Mouse (Mus musculus) intestine, embryonic 14.5 days (tissue): Measurements from ENCODE around the gene Rgs6. TPM values are rescaled to one million over a fixed set of nuclear protein-coding genes. Genes with fewer than 3 reads are reported as not detected.

ENCODE experiments used
- ATAC-seq: fragments of 200-750 bp; cut with Nextera tagmentation; replicated peaks from 2 replicates; pipeline ENCODE4 v1.8.0; 2017; ENCODE audit warnings: low read depth, moderate number of reproducible peaks, moderate TSS enrichment, moderate library complexity; ENCODE audit not compliant: low FRiP score, low TSS enrichment
- DNase-seq: peaks from one replicate; pipeline ENCODE4 v3.0.0-alpha.2; 2018; ENCODE audit warnings: low spot score
- H3K27ac ChIP-seq: fragments of 300-500 bp; sonication (generic); 2 replicates; pipeline ENCODE4 v1.5.1; 2014; ENCODE audit warnings: low read depth, mild to moderate bottlenecking, control low read depth
- H3K27me3 ChIP-seq: fragments of 300-500 bp; sonication (generic); replicated peaks from 2 replicates; pipeline ENCODE4 v1.6.1; 2014; ENCODE audit warnings: low read length, control low read depth; ENCODE audit not compliant: control insufficient read depth, insufficient read depth
- H3K36me3 ChIP-seq: fragments of 300-500 bp; sonication (generic); 2 replicates; pipeline ENCODE4 v1.6.1; 2014; ENCODE audit warnings: low read length, control low read depth; ENCODE audit not compliant: control insufficient read depth, insufficient read depth
- H3K4me1 ChIP-seq: fragments of 300-500 bp; sonication (generic); replicated peaks from 2 replicates; pipeline ENCODE4 v1.6.1; 2014; ENCODE audit warnings: low read length, control low read depth, mixed read lengths; ENCODE audit not compliant: control insufficient read depth, insufficient read depth
- H3K4me2 ChIP-seq: fragments of 300-500 bp; sonication (generic); 2 replicates; pipeline ENCODE4 v1.6.1; 2014; ENCODE audit warnings: low read length
- H3K4me3 ChIP-seq: fragments of 300-500 bp; sonication (generic); 2 replicates; pipeline ENCODE4 v1.5.1; 2014; ENCODE audit warnings: low read depth, low read length, control low read depth, mixed read lengths
- H3K9ac ChIP-seq: fragments of 300-500 bp; sonication (generic); 2 replicates; pipeline ENCODE4 v1.6.1; 2014; ENCODE audit warnings: mild to moderate bottlenecking, low read length
- H3K9me3 ChIP-seq: fragments of 300-500 bp; sonication (generic); 2 replicates; pipeline ENCODE4 v1.6.1; 2016; ENCODE audit warnings: low read length, control low read depth; ENCODE audit not compliant: control insufficient read depth
- WGBS: fragments of 180-500 bp; shearing (Covaris S2); extraction: QIAGEN DNeasy Blood & Tissue Kit; methylation state at CpG from one replicate; pipeline ENCODE4 v1.1.7; 2014; 5-methylcytosine and 5-hydroxymethylcytosine counted together
- polyA plus RNA-seq: library from polyadenylated mRNA; unstranded; fragments of >200 nt; fragmentation: Nextera tagmentation; extraction: Ambion mirVana; gene quantifications from 2 replicates; pipeline ENCODE4 v1.2.1, GENCODE M21; 2014

The Rgs6 gene
- polyA plus RNA-seq, 1 experiment from 2014 or later, result 1.9 TPM

DNA sequence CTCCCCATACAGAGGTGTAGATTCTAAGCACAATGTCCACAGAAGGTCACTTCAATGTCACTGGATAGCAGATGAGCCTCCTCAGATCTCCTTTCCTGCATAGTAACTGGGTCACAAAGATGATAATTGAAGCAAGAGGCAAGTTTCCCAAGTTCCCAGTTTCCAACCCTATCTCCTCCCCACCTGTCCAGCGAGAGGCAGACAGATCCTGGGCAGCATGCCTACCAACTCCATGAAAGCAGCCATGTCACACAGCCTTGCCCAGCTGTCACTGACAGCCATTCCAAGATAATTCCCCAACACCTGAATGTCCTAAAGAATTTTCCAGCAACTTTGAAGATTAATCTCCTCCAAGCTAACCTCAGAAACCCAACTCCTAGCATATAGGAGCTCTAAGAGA lies 399.6 kb downstream of the Rgs6 start:
- 81% methylated on average over 1 of the region's 1 CpGs for WGBS
- H3K4me2 ChIP-seq, result no peak overlapping the region
- no peak overlapping the region for H3K4me3 ChIP-seq
- H3K9me3 ChIP-seq, result no peaks in the 10 kb centered on the region
- no peaks in the 10 kb centered on the region for H3K4me1 ChIP-seq
- no peaks in the 10 kb centered on the region for H3K27me3 ChIP-seq
- DNase-seq (no peak), ATAC-seq (no peak)
- H3K27ac ChIP-seq, result no peak overlapping the region
- H3K36me3 ChIP-seq, result no peaks in the 10 kb centered on the region
- H3K9ac ChIP-seq, result no peak overlapping the region

GRCm38 (mm10) chr12:82993905-82994304 lies 405.8 kb downstream of the Rgs6 start:
- no peaks in the 10 kb centered on the region for H3K27me3 ChIP-seq
- no peaks in the 10 kb centered on the region for H3K36me3 ChIP-seq
- no peak for DNase-seq
- no peaks in the 10 kb centered on the region for H3K4me1 ChIP-seq
- H3K4me3 ChIP-seq, result no peak overlapping the region
- H3K27ac ChIP-seq, result no peak overlapping the region
- WGBS, result 53% methylated on average over 4 of the region's 4 CpGs
- ATAC-seq, result no peak
- H3K9me3 ChIP-seq, result no peaks in the 10 kb centered on the region
- H3K4me2 ChIP-seq, result no peak overlapping the region
- H3K9ac ChIP-seq, result no peak overlapping the region

DNA sequence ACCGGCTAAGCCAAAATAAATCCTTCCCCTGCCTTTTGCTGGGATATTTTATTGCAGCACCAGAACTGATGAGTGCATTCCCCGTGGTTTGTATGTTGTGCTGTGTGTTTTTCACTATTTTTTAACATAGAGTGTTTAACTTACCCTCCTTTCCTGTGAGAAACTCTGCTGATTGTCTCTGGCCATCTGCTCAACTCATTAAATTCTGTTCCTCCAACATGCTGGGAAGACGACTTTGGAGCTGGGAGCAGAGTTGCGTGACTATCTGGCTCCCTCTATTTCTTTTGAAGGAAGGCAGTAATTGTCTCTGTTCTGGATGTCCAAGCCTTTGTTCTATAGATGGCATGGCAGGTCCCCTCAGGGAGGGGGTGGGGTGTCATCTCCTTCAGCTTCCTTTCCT lies 408.7 kb downstream of the Rgs6 start:
- no peaks in the 10 kb centered on the region for H3K4me1 ChIP-seq
- WGBS, result 49% methylated on average over 4 of the region's 4 CpGs
- no peak for DNase-seq
- no peaks in the 10 kb centered on the region for H3K9me3 ChIP-seq
- no peak overlapping the region for H3K4me3 ChIP-seq
- H3K36me3 ChIP-seq, result no peaks in the 10 kb centered on the region
- H3K27ac ChIP-seq, result no peak overlapping the region
- no peaks in the 10 kb centered on the region for H3K27me3 ChIP-seq
- H3K4me2 ChIP-seq, result no peak overlapping the region
- no peak for ATAC-seq
- no peak overlapping the region for H3K9ac ChIP-seq

- ATAC-seq (no peak), DNase-seq (no peak)
- 83% methylated on average over 10 of the region's 10 CpGs for WGBS
- no peak overlapping the region for H3K4me2 ChIP-seq
- H3K36me3 ChIP-seq, result no peaks in the 10 kb centered on the region
- no peak overlapping the region for H3K9ac ChIP-seq
- no peaks in the 10 kb centered on the region for H3K27me3 ChIP-seq
- no peak overlapping the region for H3K27ac ChIP-seq
- H3K9me3 ChIP-seq, result no peaks in the 10 kb centered on the region
- no peaks in the 10 kb centered on the region for H3K4me1 ChIP-seq
- no peak overlapping the region for H3K4me3 ChIP-seq
Observed at GRCm38 (mm10) chr12:82998682-82999332, 410.7 kb downstream of the Rgs6 start.

DNA sequence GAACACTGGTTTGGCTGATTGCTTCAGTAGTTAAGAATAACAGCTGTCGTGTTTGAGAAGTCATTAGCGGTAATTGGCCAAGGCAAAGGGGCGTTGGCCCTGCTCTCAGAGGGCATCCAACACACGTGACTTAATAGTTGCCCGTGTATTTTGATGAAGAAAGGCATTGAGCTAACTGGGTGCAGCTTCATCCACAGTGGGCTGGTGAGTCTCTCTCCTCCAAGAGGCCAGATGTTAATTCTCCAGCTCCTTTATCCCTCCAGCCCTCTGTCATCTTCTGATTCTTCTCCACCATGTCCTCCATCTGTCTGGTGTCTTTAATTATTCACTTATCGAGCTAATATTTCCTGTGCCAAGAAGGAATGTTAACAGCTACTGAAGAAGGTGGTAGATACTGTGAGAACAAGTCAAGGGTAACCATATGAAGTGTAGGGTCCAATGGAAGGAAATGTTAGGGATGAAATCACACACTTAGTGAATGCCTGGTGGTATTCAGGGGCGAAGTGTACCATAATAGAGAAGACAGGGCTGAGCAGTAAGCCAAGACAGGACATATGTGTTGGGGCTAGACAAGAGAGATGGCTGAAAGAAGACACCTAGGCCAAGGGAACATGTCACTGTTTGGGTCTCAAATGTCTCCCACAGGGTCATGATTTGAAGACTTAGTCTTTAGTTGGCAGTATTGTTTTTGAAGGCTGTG lies 411.4 kb downstream of the Rgs6 start:
- no peak for DNase-seq
- H3K9ac ChIP-seq, result no peak overlapping the region
- H3K4me3 ChIP-seq, result no peak overlapping the region
- H3K4me1 ChIP-seq, result no peaks in the 10 kb centered on the region
- H3K27me3 ChIP-seq, result no peaks in the 10 kb centered on the region
- WGBS, result 85% methylated on average over 7 of the region's 7 CpGs
- no peak overlapping the region for H3K4me2 ChIP-seq
- no peak for ATAC-seq
- no peaks in the 10 kb centered on the region for H3K9me3 ChIP-seq
- no peaks in the 10 kb centered on the region for H3K36me3 ChIP-seq
- no peak overlapping the region for H3K27ac ChIP-seq

GRCm38 (mm10) chr12:83000033-83000570 lies 412.0 kb downstream of the Rgs6 start:
- H3K4me2 ChIP-seq, result no peak overlapping the region
- WGBS, result 88% methylated on average over 11 of the region's 11 CpGs
- H3K4me1 ChIP-seq, result no peaks in the 10 kb centered on the region
- no peak for DNase-seq
- no peak overlapping the region for H3K27ac ChIP-seq
- H3K36me3 ChIP-seq, result no peaks in the 10 kb centered on the region
- H3K4me3 ChIP-seq, result no peak overlapping the region
- ATAC-seq, result no peak
- no peak overlapping the region for H3K9ac ChIP-seq
- H3K27me3 ChIP-seq, result no peaks in the 10 kb centered on the region
- no peaks in the 10 kb centered on the region for H3K9me3 ChIP-seq

GRCm38 (mm10) chr12:83000957-83001356 lies 412.9 kb downstream of the Rgs6 start:
- Histone ChIP-seq H3K9ac (no peak overlapping the region), H3K36me3 (no peaks in the 10 kb centered on the region), H3K27me3 (no peaks in the 10 kb centered on the region), H3K4me3 (no peak overlapping the region), H3K9me3 (no peaks in the 10 kb centered on the region), H3K27ac (no peak overlapping the region), H3K4me2 (no peak overlapping the region), H3K4me1 (no peaks in the 10 kb centered on the region)
- no peak for DNase-seq
- WGBS, result 96% methylated on average over 4 of the region's 4 CpGs
- no peak for ATAC-seq

DNA sequence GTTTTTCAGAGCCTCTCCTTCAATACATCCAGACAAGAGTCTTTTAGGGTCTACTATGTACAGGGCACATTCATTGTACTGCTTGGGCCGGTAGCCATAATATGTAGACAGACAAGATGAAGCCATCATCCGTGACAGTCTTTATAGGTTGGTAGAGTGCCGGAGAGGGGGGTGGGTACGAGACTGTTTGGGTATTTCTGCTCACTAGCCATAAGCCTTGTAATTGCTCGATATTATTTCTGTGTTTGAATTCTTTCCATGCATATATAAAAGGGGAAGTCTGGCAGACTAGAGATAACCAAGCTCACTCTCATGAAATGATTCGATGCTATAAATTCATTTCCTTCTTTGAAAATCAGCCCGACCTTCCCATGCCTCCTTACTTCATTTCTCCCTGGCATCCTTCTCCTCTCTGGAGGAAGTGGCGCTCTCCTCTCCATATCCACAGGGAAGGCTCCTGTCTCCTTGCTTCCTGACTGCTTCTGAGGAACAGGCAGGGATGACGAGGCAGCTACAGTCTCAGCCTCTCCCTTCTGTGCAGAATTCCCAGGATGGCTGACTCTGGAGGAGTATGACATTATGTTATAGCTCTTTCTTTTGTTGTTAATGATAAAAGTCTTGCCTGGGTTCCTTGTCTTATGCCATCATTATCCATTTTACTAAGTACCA lies 416.1 kb downstream of the Rgs6 start:
- H3K9me3 ChIP-seq, result 0 out of 2 replicates have a peak, but pooled peaks cover 3% of the 10 kb centered on the region
- whole genome bisulfite sequencing, result 74% methylated on average over 9 of the region's 9 CpGs
- no peak for ATAC-seq
- no peak overlapping the region for H3K9ac ChIP-seq
- H3K4me2 ChIP-seq, result no peak overlapping the region
- no peaks in the 10 kb centered on the region for H3K27me3 ChIP-seq
- DNase-seq, result no peak
- H3K27ac ChIP-seq, result no peak overlapping the region
- H3K36me3 ChIP-seq, result no peaks in the 10 kb centered on the region
- no peak overlapping the region for H3K4me3 ChIP-seq
- no peaks in the 10 kb centered on the region for H3K4me1 ChIP-seq
